Mouse (Mus musculus) forebrain, embryonic 16.5 days (tissue): ENCODE measurements around the gene Abracl. TPM values are rescaled to one million over a fixed set of nuclear protein-coding genes. Genes with fewer than 3 reads are reported as not detected.
A peak's percentile ranks its signal among the peaks of the same experiment; 100 is the strongest.

ENCODE experiments used
- ATAC-seq: fragments of 200-750 bp; cut with Nextera tagmentation; 2 replicates; pipeline ENCODE4 v1.8.0; 2017; ENCODE audit warnings: mild to moderate bottlenecking, moderate library complexity
- H3K27ac ChIP-seq: fragments of 300-500 bp; sonication (generic); 2 replicates; pipeline ENCODE4 v1.5.1; 2014; ENCODE audit warnings: low read length, control low read depth
- H3K27me3 ChIP-seq: fragments of 300-500 bp; sonication (generic); replicated peaks from 2 replicates; pipeline ENCODE4 v1.6.1; 2014; ENCODE audit warnings: low read length; ENCODE audit not compliant: control insufficient read depth, insufficient read depth
- H3K36me3 ChIP-seq: fragments of 300-500 bp; sonication (generic); 2 replicates; pipeline ENCODE4 v1.6.1; 2014; ENCODE audit not compliant: control insufficient read depth, insufficient read depth
- H3K4me1 ChIP-seq: fragments of 300-500 bp; sonication (generic); replicated peaks from 2 replicates; pipeline ENCODE4 v1.6.1; 2014; ENCODE audit warnings: low read length; ENCODE audit not compliant: control insufficient read depth, insufficient read depth
- H3K4me2 ChIP-seq: fragments of 300-500 bp; sonication (generic); 2 replicates; pipeline ENCODE4 v1.6.1; 2014; ENCODE audit warnings: mild to moderate bottlenecking, low read length, control low read depth
- H3K4me3 ChIP-seq: fragments of 300-500 bp; sonication (generic); replicated peaks from 2 replicates; pipeline ENCODE4 v1.5.1; 2014; ENCODE audit warnings: mild to moderate bottlenecking, low read length, control low read depth
- H3K9ac ChIP-seq: fragments of 300-500 bp; sonication (generic); replicated peaks from 2 replicates; pipeline ENCODE4 v1.6.1; 2014; ENCODE audit warnings: low read depth, low read length, control low read depth
- H3K9me3 ChIP-seq: fragments of 300-500 bp; sonication (generic); 2 replicates; pipeline ENCODE4 v1.6.1; 2016; ENCODE audit warnings: low read length; ENCODE audit not compliant: control insufficient read depth
- WGBS: fragments of 180-500 bp; shearing (Covaris S2); extraction: QIAGEN DNeasy Blood & Tissue Kit; methylation state at CpG from one replicate; pipeline ENCODE4 v1.1.7; 2014; 5-methylcytosine and 5-hydroxymethylcytosine counted together
- polyA plus RNA-seq: library from polyadenylated mRNA; unstranded; fragments of >200 nt; fragmentation: Nextera tagmentation; extraction: Ambion mirVana; gene quantifications from 2 replicates; pipeline ENCODE4 v1.2.1, GENCODE M21; 2015

Abracl gene
- polyA plus RNA-seq, 1 experiment from 2014 or later: 193 TPM

DNA sequence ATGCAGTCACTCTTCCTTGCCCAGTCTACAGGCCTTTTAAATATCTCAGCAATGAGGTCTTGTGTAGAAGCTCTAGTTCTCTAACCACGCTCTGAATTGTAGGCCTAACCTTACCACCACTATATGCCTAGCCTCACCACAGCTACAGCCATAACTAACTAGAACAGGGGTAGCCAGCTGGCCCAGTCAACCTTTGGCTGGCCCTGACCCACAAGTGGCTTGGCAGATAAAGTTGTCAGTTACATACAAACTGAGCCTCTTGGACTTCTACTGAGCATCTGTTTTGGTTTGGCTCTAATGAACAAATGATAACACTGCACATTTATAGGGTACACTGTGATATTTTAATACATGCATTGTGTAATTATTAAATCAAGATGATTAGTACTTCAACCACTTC lies 16.3 kb downstream of the Abracl start:
- no peak overlapping the region for H3K4me3 ChIP-seq
- no peak overlapping the region for H3K27ac ChIP-seq
- no peak overlapping the region for H3K9ac ChIP-seq
- H3K9me3 ChIP-seq: no peaks in the 10 kb centered on the region
- H3K27me3 ChIP-seq: no peaks in the 10 kb centered on the region
- H3K4me1 ChIP-seq: no peaks in the 10 kb centered on the region
- no peaks in the 10 kb centered on the region for H3K36me3 ChIP-seq
- no peak for ATAC-seq
- no peak overlapping the region for H3K4me2 ChIP-seq
- 97% methylated on average over 1 of the region's 1 CpGs for WGBS

GRCm38 (mm10) chr10:18005136-18005955 lies 17.7 kb downstream of the Abracl start:
- Histone ChIP-seq H3K27ac (no peak overlapping the region), H3K4me3 (no peak overlapping the region)
- WGBS: 85% methylated on average over 7 of the region's 7 CpGs

DNA sequence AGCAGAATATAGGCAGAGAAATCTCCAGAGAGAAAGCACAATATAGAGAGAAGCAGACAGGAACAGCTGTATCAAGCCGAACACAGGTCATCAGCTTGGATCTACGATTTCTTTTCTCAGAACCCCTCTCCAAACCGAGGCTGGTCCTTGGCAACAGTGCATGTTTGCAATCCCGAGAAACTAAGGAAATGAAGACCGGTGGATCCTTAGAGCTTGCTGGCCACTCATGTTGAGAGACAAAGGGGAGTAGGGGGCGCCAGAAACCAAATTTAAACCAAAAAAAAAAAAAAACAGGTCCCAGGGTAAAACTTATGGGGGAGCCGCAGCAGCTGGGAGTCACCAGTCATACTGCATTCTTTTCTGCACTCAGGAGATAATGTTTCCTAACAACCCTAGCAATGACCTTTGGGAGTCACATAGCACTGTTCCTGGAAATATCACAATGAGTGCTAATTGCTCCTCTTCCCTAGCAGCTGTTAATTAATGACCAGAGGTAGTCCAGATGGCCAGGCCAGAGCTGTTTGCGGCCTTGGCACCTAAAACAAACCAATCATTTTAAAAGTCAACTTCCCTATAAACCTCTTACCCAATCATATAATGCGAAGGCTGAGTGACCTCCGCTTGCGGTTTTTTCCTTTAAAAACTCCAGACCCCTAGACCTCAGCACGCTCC lies 19.0 kb downstream of the Abracl start:
- Histone ChIP-seq H3K4me3 (no peak overlapping the region), H3K9me3 (no peaks in the 10 kb centered on the region), H3K9ac (no peak overlapping the region), H3K36me3 (no peaks in the 10 kb centered on the region), H3K27ac (no peak overlapping the region), H3K27me3 (no peaks in the 10 kb centered on the region), H3K4me1 (no peaks in the 10 kb centered on the region), H3K4me2 (no peak overlapping the region)
- ATAC-seq: no peak
- whole genome bisulfite sequencing: 88% methylated on average over 12 of the region's 12 CpGs

More at GRCm38 (mm10) chr10:18005136-18005955, 17.7 kb downstream of the Abracl start:
- Histone ChIP-seq H3K36me3 (no peaks in the 10 kb centered on the region), H3K4me2 (no peak overlapping the region), H3K4me1 (no peaks in the 10 kb centered on the region), H3K9ac (no peak overlapping the region), H3K9me3 (no peaks in the 10 kb centered on the region), H3K27me3 (no peaks in the 10 kb centered on the region)
- no peak for ATAC-seq

- WGBS: 87% methylated on average over 4 of the region's 4 CpGs
- Histone ChIP-seq H3K4me2 (no peak overlapping the region), H3K4me3 (no peak overlapping the region), H3K9me3 (no peaks in the 10 kb centered on the region), H3K27me3 (no peaks in the 10 kb centered on the region), H3K9ac (no peak overlapping the region), H3K27ac (no peak overlapping the region), H3K36me3 (no peaks in the 10 kb centered on the region), H3K4me1 (no peaks in the 10 kb centered on the region)
- no peak for ATAC-seq
These were observed 32.5 kb downstream of the Abracl start for GRCm38 (mm10) chr10:17990576-17990975.

- Histone ChIP-seq H3K36me3 (no peaks in the 10 kb centered on the region), H3K27me3 (no peaks in the 10 kb centered on the region), H3K9me3 (no peaks in the 10 kb centered on the region), H3K4me3 (no peak overlapping the region), H3K4me2 (no peak overlapping the region), H3K27ac (no peak overlapping the region), H3K4me1 (no peaks in the 10 kb centered on the region), H3K9ac (no peak overlapping the region)
- ATAC-seq: no peak
- WGBS: 77% methylated on average over 6 of the region's 6 CpGs
These were observed 34.0 kb downstream of the Abracl start for GRCm38 (mm10) chr10:17989136-17989535.

DNA sequence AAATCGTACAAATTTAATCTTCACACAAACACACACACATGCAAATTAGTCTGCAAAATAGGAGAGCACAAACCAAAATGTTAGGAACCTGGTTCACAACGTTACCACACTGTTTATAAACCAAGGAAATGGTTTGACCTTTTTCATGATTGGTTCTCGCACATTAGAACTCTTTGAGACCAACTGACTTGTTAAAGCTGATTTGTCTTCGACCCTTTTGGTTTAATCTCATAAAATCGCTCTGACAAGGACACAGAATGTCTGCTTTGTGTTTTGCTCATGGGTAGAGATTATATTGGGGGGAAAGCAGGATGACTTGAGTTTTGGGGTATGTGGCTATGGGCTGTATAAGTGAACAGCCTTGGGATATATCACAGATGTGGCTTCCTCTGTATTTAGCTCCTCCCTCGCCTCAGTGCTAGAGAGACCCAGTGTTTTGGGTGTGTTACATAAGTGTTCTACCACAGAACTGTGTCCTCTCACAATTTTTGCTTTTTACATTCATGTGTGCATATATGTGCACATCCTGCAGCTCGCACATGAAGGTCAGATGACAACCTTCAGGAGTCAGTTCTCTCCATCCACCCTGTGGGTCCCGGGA lies 35.2 kb downstream of the Abracl start:
- no peak overlapping the region for H3K9ac ChIP-seq
- H3K36me3 ChIP-seq: no peaks in the 10 kb centered on the region
- no peak for ATAC-seq
- H3K9me3 ChIP-seq: no peaks in the 10 kb centered on the region
- H3K4me3 ChIP-seq: no peak overlapping the region
- H3K27me3 ChIP-seq: no peaks in the 10 kb centered on the region
- H3K27ac ChIP-seq: no peak overlapping the region
- H3K4me1 ChIP-seq: peaks cover 5% of the 10 kb centered on the region; the same call in 1 of the 2 replicates
- WGBS: 87% methylated on average over 8 of the region's 8 CpGs
- H3K4me2 ChIP-seq: no peak overlapping the region

DNA sequence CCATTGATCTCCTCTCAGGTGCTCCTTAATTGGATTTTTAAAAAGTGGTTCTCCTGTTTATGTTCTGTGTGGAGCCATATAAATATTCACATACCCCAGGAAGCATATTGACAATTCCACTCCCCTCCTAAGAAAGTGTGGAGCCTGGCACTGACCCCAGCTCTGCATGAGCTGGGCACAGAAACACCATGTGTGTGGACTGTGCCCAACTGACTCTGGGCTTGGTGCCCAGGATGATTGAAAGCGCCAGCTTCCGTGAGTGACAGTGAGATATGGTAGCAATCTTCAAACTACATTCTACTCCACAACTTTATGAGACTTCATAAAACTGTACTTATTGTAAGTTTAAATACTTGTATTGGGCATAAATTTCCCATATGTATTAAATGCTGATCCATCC lies 39.8 kb downstream of the Abracl start:
- Histone ChIP-seq H3K4me2 (no peak overlapping the region), H3K4me3 (no peak overlapping the region), H3K9me3 (no peaks in the 10 kb centered on the region), H3K4me1 (peaks cover 6% of the 10 kb centered on the region; the same call in 1 of the 2 replicates), H3K9ac (no peak overlapping the region), H3K27me3 (no peaks in the 10 kb centered on the region), H3K36me3 (no peaks in the 10 kb centered on the region), H3K27ac (no peak overlapping the region)
- 46% methylated on average over 2 of the region's 2 CpGs for WGBS
- peak; percentile 95 for ATAC-seq

- WGBS: 91% methylated on average over 4 of the region's 4 CpGs
- no peak for ATAC-seq
- no peak overlapping the region for H3K4me2 ChIP-seq
- no peaks in the 10 kb centered on the region for H3K9me3 ChIP-seq
- H3K4me3 ChIP-seq: no peak overlapping the region
- H3K27me3 ChIP-seq: no peaks in the 10 kb centered on the region
- no peak overlapping the region for H3K9ac ChIP-seq
- no peak overlapping the region for H3K27ac ChIP-seq
- H3K4me1 ChIP-seq: no peaks in the 10 kb centered on the region
- H3K36me3 ChIP-seq: no peaks in the 10 kb centered on the region
These were observed 57.0 kb downstream of the Abracl start for GRCm38 (mm10) chr10:17966090-17966489.
